Mouse (Mus musculus) neural tube, embryonic 13.5 days (tissue): ENCODE results near the gene Ccna2. TPM values are rescaled to one million over a fixed set of nuclear protein-coding genes. Genes with fewer than 3 reads are reported as not detected.
"Not testable (repeated sequence)": the region's sequence is repeated elsewhere in the genome, so short reads cannot be mapped to it uniquely, and the experiment has no call there.

Experiments used
- ATAC-seq: fragments of 200-750 bp; cut with Nextera tagmentation; 2 replicates; pipeline ENCODE4 v1.8.0; 2017; ENCODE audit warnings: low read depth, mild to moderate bottlenecking, moderate TSS enrichment, moderate library complexity
- H3K27ac ChIP-seq: fragments of 300-500 bp; sonication (generic); replicated peaks from 2 replicates; pipeline ENCODE4 v1.5.1; 2015; ENCODE audit warnings: moderate library complexity, mild to moderate bottlenecking, inconsistent platforms
- H3K27me3 ChIP-seq: fragments of 300-500 bp; sonication (generic); 2 replicates; pipeline ENCODE4 v1.6.1; 2015; ENCODE audit warnings: mild to moderate bottlenecking, inconsistent platforms
- H3K36me3 ChIP-seq: fragments of 300-500 bp; sonication (generic); 2 replicates; pipeline ENCODE4 v1.6.1; 2015; ENCODE audit warnings: mild to moderate bottlenecking, inconsistent platforms
- H3K4me1 ChIP-seq: fragments of 300-500 bp; sonication (generic); replicated peaks from 2 replicates; pipeline ENCODE4 v1.6.1; 2015; ENCODE audit warnings: inconsistent platforms
- H3K4me2 ChIP-seq: fragments of 300-500 bp; sonication (generic); 2 replicates; pipeline ENCODE4 v1.6.1; 2015; ENCODE audit warnings: inconsistent platforms, mild to moderate bottlenecking, moderate library complexity
- H3K4me3 ChIP-seq: fragments of 300-500 bp; sonication (generic); 2 replicates; pipeline ENCODE4 v1.5.1; 2015; ENCODE audit warnings: mild to moderate bottlenecking, inconsistent platforms
- H3K9ac ChIP-seq: fragments of 300-500 bp; sonication (generic); 2 replicates; pipeline ENCODE4 v1.6.1; 2015; ENCODE audit warnings: moderate library complexity, mild to moderate bottlenecking, inconsistent platforms
- H3K9me3 ChIP-seq: fragments of 300-500 bp; sonication (generic); 2 replicates; pipeline ENCODE4 v1.6.1; 2016; ENCODE audit warnings: inconsistent platforms
- whole genome bisulfite sequencing: fragments of 180-500 bp; shearing (Covaris S2); methylation state at CpG from one replicate; pipeline ENCODE4 v1.1.7; 2015; 5-methylcytosine and 5-hydroxymethylcytosine counted together
- polyA plus RNA-seq: library from polyadenylated mRNA; unstranded; fragments of >200 nt; fragmentation: Nextera tagmentation; extraction: Ambion mirVana; gene quantifications from 2 replicates; pipeline ENCODE4 v1.2.1, GENCODE M21; 2015

Ccna2 gene
- polyA plus RNA-seq = 33.4 and 43.6 TPM in 2 replicates

DNA sequence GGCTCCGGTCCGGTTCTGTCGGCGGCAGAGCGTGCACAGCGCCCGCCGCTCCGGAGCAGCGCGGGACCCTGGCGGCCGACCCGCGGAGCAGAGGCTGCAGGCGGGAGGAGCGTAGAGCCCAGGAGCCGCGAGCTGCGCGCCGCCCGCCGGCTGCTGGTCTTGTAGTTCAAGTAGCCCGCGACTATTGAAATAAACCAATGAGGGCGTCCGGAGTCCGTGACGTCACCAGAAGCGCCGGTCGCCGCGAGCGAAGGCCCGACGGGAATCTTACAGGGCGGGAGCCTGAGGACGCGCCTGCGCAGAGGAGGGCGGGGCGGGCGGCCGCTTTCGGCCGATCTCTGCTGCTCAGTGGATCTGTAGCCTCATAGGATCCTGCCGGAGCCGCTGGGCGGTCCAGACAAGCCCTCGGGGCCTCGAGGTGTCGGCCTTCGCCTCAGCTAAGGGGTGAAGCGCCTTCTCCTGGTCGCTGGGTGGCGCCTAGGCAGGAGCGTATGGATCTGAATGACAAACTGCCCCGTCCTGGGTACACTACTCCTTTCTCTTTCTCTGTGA, at the start of gene Ccna2:
TSS of gene Ccna2 (minus strand) at position 324 of the 552 bp plus-strand sequence.
- Histone ChIP-seq H3K9ac (peak within 1 kb of the TSS; percentile 71), H3K4me3 (peak within 1 kb of the TSS; percentile 69), H3K36me3 (peaks cover 19% of the 10 kb centered on the region), H3K4me2 (peak within 1 kb of the TSS; percentile 100), H3K27me3 (no peaks in the 10 kb centered on the region), H3K4me1 (peaks cover 26% of the 10 kb centered on the region), H3K9me3 (no peaks in the 10 kb centered on the region), H3K27ac (peak within 1 kb of the TSS; percentile 86)
- peak; percentile 100 for ATAC-seq
- under 1% methylated on average over 60 of the region's 60 CpGs for WGBS

- Histone ChIP-seq H3K27me3 (no peaks in the 10 kb centered on the region), H3K4me1 (peaks cover 7% of the 10 kb centered on the region), H3K27ac (no peak overlapping the region), H3K4me2 (no peak overlapping the region), H3K36me3 (no peaks in the 10 kb centered on the region), H3K9me3 (no peaks in the 10 kb centered on the region), H3K9ac (no peak overlapping the region), H3K4me3 (no peak overlapping the region)
- ATAC-seq = no peak
- WGBS = 85% methylated on average over 7 of the region's 7 CpGs
Measured at GRCm38 (mm10) chr3:36618181-36618580, 46.2 kb upstream of the Ccna2 start.

DNA sequence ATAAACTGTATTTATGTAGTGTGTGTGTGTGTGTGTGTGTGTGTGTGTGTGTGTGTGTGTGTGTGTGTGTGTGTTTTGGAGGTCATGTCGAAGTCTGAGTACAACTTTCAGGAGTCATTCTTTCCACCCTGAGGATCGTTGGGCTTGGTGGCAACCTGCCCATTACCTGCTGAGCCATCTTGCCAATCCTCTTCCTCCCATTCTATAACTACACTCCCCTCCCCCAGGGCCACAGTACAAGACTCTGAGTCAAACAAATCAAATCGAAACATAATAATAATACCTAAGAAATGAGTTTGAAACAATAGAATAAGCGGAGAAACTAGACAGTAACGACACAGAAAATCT, 41.9 kb upstream of the Ccna2 start:
- H3K36me3 ChIP-seq = 0 out of 2 replicates have a peak, but pooled peaks cover 4% of the 10 kb centered on the region
- ATAC-seq = no peak; the same call in 1 of the 2 replicates
- no peak overlapping the region for H3K27ac ChIP-seq
- H3K9ac ChIP-seq = no peak overlapping the region
- H3K27me3 ChIP-seq = no peaks in the 10 kb centered on the region
- no peaks in the 10 kb centered on the region for H3K9me3 ChIP-seq
- H3K4me2 ChIP-seq = peak overlapping the region; percentile 65
- H3K4me3 ChIP-seq = peak overlapping the region; percentile 70; the same call in 1 of the 2 replicates
- H3K4me1 ChIP-seq = peaks cover 13% of the 10 kb centered on the region
- 70% methylated on average over 5 of the region's 5 CpGs for WGBS

DNA sequence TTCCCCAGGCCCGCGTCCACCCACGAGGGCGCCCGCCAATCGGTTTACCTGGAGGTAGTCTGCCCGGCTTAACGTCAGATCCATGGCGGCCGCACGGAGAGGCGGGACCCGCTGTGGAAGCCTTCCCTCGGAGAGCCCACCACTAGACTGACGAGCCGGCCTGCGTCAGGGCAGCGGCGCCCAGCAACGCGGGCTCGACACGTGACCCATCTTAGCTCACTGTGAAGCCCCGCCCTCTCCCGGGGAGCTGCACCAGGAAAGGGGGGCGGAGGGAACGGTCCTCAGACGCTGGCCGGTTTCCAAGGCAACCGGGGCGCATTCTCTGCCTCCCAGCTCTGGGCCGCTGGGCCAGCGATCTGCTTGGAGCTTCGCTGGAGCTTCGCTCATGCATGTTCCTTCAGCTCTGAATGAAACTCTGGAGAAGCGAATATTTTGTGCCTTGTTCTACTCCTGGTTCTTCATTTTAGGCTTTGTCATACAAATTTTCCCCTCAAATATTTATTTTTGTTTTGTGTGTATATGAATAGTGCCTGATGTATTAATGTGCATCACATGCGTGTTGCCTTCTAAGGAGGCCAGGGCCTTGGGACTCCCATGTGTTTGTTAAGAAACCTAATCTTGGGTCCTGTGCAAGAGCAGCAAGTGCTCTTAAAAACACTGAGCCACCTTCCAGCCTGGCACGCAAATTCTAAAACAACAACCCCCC, 41.4 kb upstream of the Ccna2 start, which contains the start of gene Bbs7:
TSS of gene Bbs7 (minus strand) at position 276 of the 706 bp plus-strand sequence.
- Histone ChIP-seq H3K4me1 (peaks cover 13% of the 10 kb centered on the region), H3K9me3 (no peaks in the 10 kb centered on the region), H3K4me3 (peak within 1 kb of the TSS; percentile 70), H3K27ac (peak within 1 kb of the TSS; percentile 61), H3K27me3 (no peaks in the 10 kb centered on the region), H3K9ac (peak within 1 kb of the TSS; percentile 83), H3K36me3 (peaks cover 9% of the 10 kb centered on the region; the same call in 1 of the 2 replicates), H3K4me2 (peak within 1 kb of the TSS; percentile 65)
- peak; percentile 100 for ATAC-seq
- 4% methylated on average over 37 of the region's 38 CpGs for WGBS

DNA sequence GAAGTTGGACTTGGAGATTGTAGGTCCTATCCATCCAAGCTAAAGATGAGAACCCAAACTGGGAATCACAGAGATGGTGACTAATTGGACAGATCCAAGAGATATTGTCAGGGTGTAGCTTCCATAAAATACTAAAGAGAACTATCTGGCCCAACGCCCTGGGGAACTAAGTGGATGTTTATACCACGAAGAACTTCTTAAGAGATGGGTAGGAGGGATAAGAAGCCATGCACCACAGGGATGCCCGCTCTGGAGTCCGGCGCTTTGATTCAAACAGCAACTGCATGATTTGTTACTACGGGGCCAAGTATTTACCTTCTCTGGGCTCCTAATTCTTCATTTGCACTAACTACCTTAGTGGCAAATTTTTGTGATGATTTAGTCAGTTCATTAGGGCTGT, 40.7 kb upstream of the Ccna2 start:
- Histone ChIP-seq H3K9me3 (no peaks in the 10 kb centered on the region), H3K4me2 (peak overlapping the region; percentile 65), H3K4me1 (peaks cover 13% of the 10 kb centered on the region), H3K27ac (peak overlapping the region; percentile 61), H3K9ac (peak overlapping the region; percentile 83), H3K4me3 (peak overlapping the region; percentile 70), H3K36me3 (peaks cover 9% of the 10 kb centered on the region; the same call in 1 of the 2 replicates), H3K27me3 (no peaks in the 10 kb centered on the region)
- ATAC-seq = peak; percentile 66
- 3% methylated on average over 6 of the region's 6 CpGs for WGBS

- H3K36me3 ChIP-seq = peaks cover 27% of the 10 kb centered on the region
- H3K27me3 ChIP-seq = no peaks in the 10 kb centered on the region
- H3K9me3 ChIP-seq = no peaks in the 10 kb centered on the region
- no peak overlapping the region for H3K4me2 ChIP-seq
- H3K9ac ChIP-seq = no peak overlapping the region
- 81% methylated on average over 7 of the region's 7 CpGs for WGBS
- H3K4me3 ChIP-seq = no peak overlapping the region
- H3K27ac ChIP-seq = no peak overlapping the region
- ATAC-seq = no peak
- H3K4me1 ChIP-seq = no peaks in the 10 kb centered on the region
Measured at GRCm38 (mm10) chr3:36605894-36606783, 34.2 kb upstream of the Ccna2 start.

DNA sequence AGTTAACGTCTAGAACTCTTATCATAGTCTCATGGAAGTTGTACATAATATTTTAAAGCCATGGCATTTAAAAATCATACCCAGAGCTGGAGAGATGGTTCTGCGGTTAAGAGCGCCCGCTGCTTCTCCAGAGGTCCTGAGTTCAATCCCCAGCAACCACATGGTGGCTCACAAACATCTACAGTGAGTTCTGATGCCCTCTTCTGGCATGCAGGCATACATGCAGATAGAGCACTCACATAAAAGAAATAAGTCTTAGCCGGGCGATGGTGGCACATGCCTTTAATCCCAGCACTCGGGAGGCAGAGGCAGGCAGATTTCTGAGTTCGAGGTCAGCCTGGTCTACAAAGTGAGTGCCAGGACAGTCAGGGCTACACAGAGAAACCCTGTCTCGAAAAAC, 27.8 kb upstream of the Ccna2 start:
- not testable (repeated sequence) for ATAC-seq, H3K4me3 ChIP-seq, H3K27me3 ChIP-seq, H3K9ac ChIP-seq, H3K4me2 ChIP-seq, H3K4me1 ChIP-seq, H3K27ac ChIP-seq, H3K9me3 ChIP-seq
- WGBS = 94% methylated on average over 8 of the region's 9 CpGs
- H3K36me3 ChIP-seq = peaks cover 20% of the 10 kb centered on the region

GRCm38 (mm10) chr3:36598811-36599210, 26.9 kb upstream of the Ccna2 start:
- WGBS = 70% methylated on average over 3 of the region's 3 CpGs
- Histone ChIP-seq H3K4me2 (no peak overlapping the region), H3K36me3 (peaks cover 25% of the 10 kb centered on the region), H3K9me3 (no peaks in the 10 kb centered on the region), H3K9ac (no peak overlapping the region), H3K27me3 (no peaks in the 10 kb centered on the region), H3K4me1 (no peaks in the 10 kb centered on the region), H3K27ac (no peak overlapping the region), H3K4me3 (no peak overlapping the region)
- no peak for ATAC-seq

GRCm38 (mm10) chr3:36571361-36571826, 556 bp downstream of the Ccna2 start:
- no peaks in the 10 kb centered on the region for H3K9me3 ChIP-seq
- H3K27me3 ChIP-seq = no peaks in the 10 kb centered on the region
- peak overlapping the region; percentile 100 for H3K4me2 ChIP-seq
- peaks cover 25% of the 10 kb centered on the region for H3K36me3 ChIP-seq
- no peak overlapping the region; the same call in 1 of the 2 replicates for H3K27ac ChIP-seq
- peak overlapping the region; percentile 66 for H3K9ac ChIP-seq
- H3K4me1 ChIP-seq = peaks cover 26% of the 10 kb centered on the region
- peak overlapping the region; percentile 69 for H3K4me3 ChIP-seq
- ATAC-seq = no peak; the same call in none of the 2 replicates
- WGBS = 1% methylated on average over 46 of the region's 46 CpGs

GRCm38 (mm10) chr3:36569836-36570235, 2.1 kb downstream of the Ccna2 start:
- no peaks in the 10 kb centered on the region for H3K9me3 ChIP-seq
- no peak overlapping the region for H3K27ac ChIP-seq
- no peak overlapping the region for H3K9ac ChIP-seq
- no peaks in the 10 kb centered on the region for H3K27me3 ChIP-seq
- 91% methylated on average over 5 of the region's 5 CpGs for WGBS
- peaks cover 26% of the 10 kb centered on the region for H3K4me1 ChIP-seq
- H3K4me2 ChIP-seq = peak overlapping the region; percentile 100
- no peak for ATAC-seq
- peak overlapping the region; percentile 69; the same call in 1 of the 2 replicates for H3K4me3 ChIP-seq
- H3K36me3 ChIP-seq = peaks cover 37% of the 10 kb centered on the region

GRCm38 (mm10) chr3:36563666-36564065, 8.3 kb downstream of the Ccna2 start:
- 98% methylated on average over 3 of the region's 3 CpGs for WGBS

GRCm38 (mm10) chr3:36559606-36560005, 12.3 kb downstream of the Ccna2 start:
- WGBS = 90% methylated on average over 4 of the region's 4 CpGs
- H3K4me3 ChIP-seq = no peak overlapping the region
- H3K4me2 ChIP-seq = no peak overlapping the region
- H3K4me1 ChIP-seq = no peaks in the 10 kb centered on the region
- no peak for ATAC-seq
- H3K27ac ChIP-seq = no peak overlapping the region
- no peaks in the 10 kb centered on the region for H3K9me3 ChIP-seq
- H3K36me3 ChIP-seq = peaks cover 94% of the 10 kb centered on the region
- H3K9ac ChIP-seq = no peak overlapping the region
- no peaks in the 10 kb centered on the region for H3K27me3 ChIP-seq

More at GRCm38 (mm10) chr3:36563666-36564065, 8.3 kb downstream of the Ccna2 start:
- H3K4me3 ChIP-seq = no peak overlapping the region
- peaks cover 91% of the 10 kb centered on the region for H3K36me3 ChIP-seq
- no peak overlapping the region for H3K27ac ChIP-seq
- H3K4me1 ChIP-seq = no peaks in the 10 kb centered on the region
- no peak overlapping the region for H3K9ac ChIP-seq
- H3K27me3 ChIP-seq = no peaks in the 10 kb centered on the region
- no peaks in the 10 kb centered on the region for H3K9me3 ChIP-seq
- ATAC-seq = no peak
- no peak overlapping the region for H3K4me2 ChIP-seq
